Mouse (Mus musculus) pancreas, adult 10 weeks (tissue): ENCODE results near the gene Glul. TPM values are rescaled to one million over a fixed set of nuclear protein-coding genes. Genes with fewer than 3 reads are reported as not detected.

Source experiments
- polyA plus RNA-seq: library from polyadenylated mRNA; stranded (reverse); fragments of 350-450 nt; fragmentation: Illumina TruSeq; extraction: RNeasy Lipid Tissue Mini Kit (QIAGEN cat#74804); gene quantifications from one replicate; pipeline ENCODE4 v1.2.3, GENCODE M21; 2015; ENCODE audit warnings: low read depth, low replicate concordance; ENCODE audit not compliant: insufficient read depth

The Glul gene
- 39.7 TPM for polyA plus RNA-seq

GRCm38 (mm10) chr1:153899731-153900380 lies at the start of gene Glul, which contains the start of gene Teddm2:
TSS of gene Glul (plus strand) at chr1:153899944.
TSS of gene Teddm2 (minus strand) at chr1:153900228.

GRCm38 (mm10) chr1:153874045-153874444 lies 25.7 kb upstream of the Glul start, which contains the start of gene Teddm1b:
TSS of gene Teddm1b (plus strand) at chr1:153874345.

DNA sequence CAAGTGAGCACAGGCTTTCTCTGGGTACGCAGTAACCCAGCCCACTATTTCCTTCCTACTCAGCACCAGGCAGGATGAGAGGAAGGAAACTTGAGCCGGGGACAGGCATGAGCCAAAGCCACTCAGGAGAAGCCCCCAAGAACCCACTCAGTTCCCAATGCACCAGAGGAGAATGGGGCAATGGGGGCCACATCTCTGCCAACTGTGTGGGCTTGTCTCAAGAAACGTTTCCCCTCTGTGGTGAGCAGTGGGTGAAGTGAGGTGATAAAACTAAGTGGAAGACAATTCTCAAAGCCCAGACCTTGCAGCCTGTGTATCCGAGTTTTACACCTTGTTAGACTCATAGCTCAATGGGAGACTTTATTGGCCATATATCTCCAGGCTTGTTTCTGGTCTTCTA lies 8.3 kb upstream of the Glul start, which contains the start of gene Teddm1a:
Gene Teddm1a (plus strand): TSS at position 301 of the 400 bp plus-strand sequence.

Other genes starting within 250 kb of the Glul start
- not detected for gene Rgs8, start 246.9 kb upstream of the Glul start, polyA plus RNA-seq
- gene Rgs16, start 159.6 kb upstream of the Glul start, polyA plus RNA-seq: 1.6 TPM
- gene Rnasel, start 150.5 kb upstream of the Glul start, polyA plus RNA-seq: 3.5 TPM
- not detected for gene Rgsl1, start 55.8 kb upstream of the Glul start, polyA plus RNA-seq
- gene Teddm1b, start 25.6 kb upstream of the Glul start, polyA plus RNA-seq: not detected
- not detected for gene Teddm1a, start 8.2 kb upstream of the Glul start, polyA plus RNA-seq
- 0.26 TPM for gene Teddm2, start 284 bp downstream of the Glul start, polyA plus RNA-seq